Mouse (Mus musculus) midbrain, embryonic 15.5 days (tissue): ENCODE results near the gene Gprin1. TPM values are rescaled to one million over a fixed set of nuclear protein-coding genes. Genes with fewer than 3 reads are reported as not detected.

Experiments
- ATAC-seq: fragments of 200-750 bp; cut with Nextera tagmentation; replicated peaks from 2 replicates; pipeline ENCODE4 v1.8.0; 2017; ENCODE audit warnings: moderate TSS enrichment
- H3K27ac ChIP-seq: fragments of 300-500 bp; sonication (generic); 2 replicates; pipeline ENCODE4 v1.5.1; 2015; ENCODE audit warnings: mild to moderate bottlenecking, inconsistent platforms
- H3K27me3 ChIP-seq: fragments of 300-500 bp; sonication (generic); replicated peaks from 2 replicates; pipeline ENCODE4 v1.6.1; 2015; ENCODE audit warnings: inconsistent platforms
- H3K36me3 ChIP-seq: fragments of 300-500 bp; sonication (generic); replicated peaks from 2 replicates; pipeline ENCODE4 v1.6.1; 2015; ENCODE audit warnings: inconsistent platforms
- H3K4me1 ChIP-seq: fragments of 300-500 bp; sonication (generic); 2 replicates; pipeline ENCODE4 v1.6.1; 2015; ENCODE audit warnings: inconsistent platforms
- H3K4me2 ChIP-seq: fragments of 300-500 bp; sonication (generic); 2 replicates; pipeline ENCODE4 v1.6.1; 2015; ENCODE audit warnings: inconsistent platforms, mild to moderate bottlenecking, moderate library complexity
- H3K4me3 ChIP-seq: fragments of 300-500 bp; sonication (generic); 2 replicates; pipeline ENCODE4 v1.5.1; 2015; ENCODE audit warnings: mild to moderate bottlenecking, inconsistent platforms
- H3K9ac ChIP-seq: fragments of 300-500 bp; sonication (generic); 2 replicates; pipeline ENCODE4 v1.6.1; 2015; ENCODE audit warnings: mild to moderate bottlenecking, inconsistent platforms
- H3K9me3 ChIP-seq: fragments of 300-500 bp; sonication (generic); 2 replicates; pipeline ENCODE4 v1.6.1; 2016; ENCODE audit warnings: inconsistent platforms
- WGBS: fragments of 180-500 bp; shearing (Covaris S2); methylation state at CpG from one replicate; pipeline ENCODE4 v1.1.7; 2015; ENCODE audit warnings: mixed read lengths; 5-methylcytosine and 5-hydroxymethylcytosine counted together
- polyA plus RNA-seq: library from polyadenylated mRNA; unstranded; fragments of >200 nt; fragmentation: Nextera tagmentation; extraction: Ambion mirVana; gene quantifications from 2 replicates; pipeline ENCODE4 v1.2.1, GENCODE M21; 2015

Gprin1 gene
- polyA plus RNA-seq, 1 experiment from 2014 or later = 26.0 TPM

GRCm38 (mm10) chr13:54783698-54784097, 34.0 kb upstream of the Gprin1 start, which contains the start of gene Eif4e1b:
Gene Eif4e1b (plus strand): TSS chr13:54783998.
- ATAC-seq = no peak

GRCm38 (mm10) chr13:54783235-54783634, 33.6 kb upstream of the Gprin1 start:
- Histone ChIP-seq H3K4me3 (no peak overlapping the region), H3K9me3 (no peaks in the 10 kb centered on the region), H3K36me3 (no peaks in the 10 kb centered on the region), H3K4me2 (no peak overlapping the region), H3K9ac (no peak overlapping the region), H3K4me1 (no peaks in the 10 kb centered on the region), H3K27me3 (no peaks in the 10 kb centered on the region), H3K27ac (no peak overlapping the region)
- no peak for ATAC-seq
- 45% methylated on average over 2 of the region's 2 CpGs for WGBS

More at GRCm38 (mm10) chr13:54783698-54784097, 34.0 kb upstream of the Gprin1 start, which contains the start of gene Eif4e1b:
- Histone ChIP-seq H3K4me1 (no peaks in the 10 kb centered on the region), H3K27me3 (no peaks in the 10 kb centered on the region), H3K4me2 (no peak within 1 kb of the TSS), H3K36me3 (no peaks in the 10 kb centered on the region), H3K27ac (no peak within 1 kb of the TSS), H3K9me3 (no peaks in the 10 kb centered on the region), H3K4me3 (no peak within 1 kb of the TSS), H3K9ac (no peak within 1 kb of the TSS)
- WGBS = 85% methylated on average over 4 of the region's 4 CpGs

GRCm38 (mm10) chr13:54781086-54781485, 31.4 kb upstream of the Gprin1 start:
- H3K9ac ChIP-seq = no peak overlapping the region
- WGBS = 93% methylated on average over 3 of the region's 3 CpGs
- H3K9me3 ChIP-seq = no peaks in the 10 kb centered on the region
- H3K27ac ChIP-seq = no peak overlapping the region
- no peak overlapping the region for H3K4me3 ChIP-seq
- H3K4me1 ChIP-seq = no peaks in the 10 kb centered on the region
- ATAC-seq = no peak
- no peak overlapping the region for H3K4me2 ChIP-seq
- H3K27me3 ChIP-seq = no peaks in the 10 kb centered on the region
- H3K36me3 ChIP-seq = no peaks in the 10 kb centered on the region

- no peak overlapping the region for H3K27ac ChIP-seq
Measured at GRCm38 (mm10) chr13:54780592-54780991, 30.9 kb upstream of the Gprin1 start.

GRCm38 (mm10) chr13:54767012-54767411, 17.3 kb upstream of the Gprin1 start:
- no peak overlapping the region for H3K9ac ChIP-seq
- 0 out of 2 replicates have a peak overlapping the region, but pooled peaks have one; percentile 59 for H3K4me3 ChIP-seq
- H3K27ac ChIP-seq = peak overlapping the region; percentile 72
- peak overlapping the region; percentile 57 for H3K4me2 ChIP-seq
- 83% methylated on average over 4 of the region's 4 CpGs for WGBS
- peaks cover 27% of the 10 kb centered on the region for H3K27me3 ChIP-seq
- peaks cover 26% of the 10 kb centered on the region for H3K4me1 ChIP-seq
- no peak for ATAC-seq
- no peaks in the 10 kb centered on the region for H3K9me3 ChIP-seq
- H3K36me3 ChIP-seq = no peaks in the 10 kb centered on the region

More at GRCm38 (mm10) chr13:54780592-54780991, 30.9 kb upstream of the Gprin1 start:
- Histone ChIP-seq H3K9ac (no peak overlapping the region), H3K4me1 (no peaks in the 10 kb centered on the region), H3K27me3 (no peaks in the 10 kb centered on the region), H3K36me3 (no peaks in the 10 kb centered on the region), H3K9me3 (no peaks in the 10 kb centered on the region), H3K4me2 (no peak overlapping the region), H3K4me3 (no peak overlapping the region)
- 56% methylated on average over 3 of the region's 3 CpGs for WGBS
- no peak for ATAC-seq

- Histone ChIP-seq H3K27me3 (peaks cover 27% of the 10 kb centered on the region), H3K9ac (peak within 1 kb of the TSS; percentile 67), H3K36me3 (no peaks in the 10 kb centered on the region), H3K4me2 (peak within 1 kb of the TSS; percentile 57), H3K9me3 (no peaks in the 10 kb centered on the region), H3K4me3 (peak within 1 kb of the TSS; percentile 59), H3K27ac (peak within 1 kb of the TSS; percentile 72), H3K4me1 (peaks cover 26% of the 10 kb centered on the region)
- WGBS = 1% methylated on average over 35 of the region's 35 CpGs
- peak; percentile 85 for ATAC-seq
Measured at GRCm38 (mm10) chr13:54766192-54766768, 16.6 kb upstream of the Gprin1 start, which contains the start of gene Sncb. Gene Sncb (minus strand): TSS chr13:54766595.

GRCm38 (mm10) chr13:54765281-54766191, 15.9 kb upstream of the Gprin1 start:
- H3K4me3 ChIP-seq = peak overlapping the region; percentile 59
- H3K4me1 ChIP-seq = peaks cover 26% of the 10 kb centered on the region
- H3K36me3 ChIP-seq = no peaks in the 10 kb centered on the region
- H3K27me3 ChIP-seq = peaks cover 27% of the 10 kb centered on the region
- ATAC-seq = peak; percentile 69
- H3K27ac ChIP-seq = peak overlapping the region; percentile 72
- WGBS = 5% methylated on average over 43 of the region's 44 CpGs
- peak overlapping the region; percentile 67 for H3K9ac ChIP-seq
- H3K4me2 ChIP-seq = peak overlapping the region; percentile 57
- no peaks in the 10 kb centered on the region for H3K9me3 ChIP-seq

GRCm38 (mm10) chr13:54760906-54761305, 11.2 kb upstream of the Gprin1 start:
- no peak overlapping the region for H3K4me3 ChIP-seq
- 69% methylated on average over 7 of the region's 7 CpGs for WGBS
- no peaks in the 10 kb centered on the region for H3K36me3 ChIP-seq
- H3K4me2 ChIP-seq = no peak overlapping the region
- no peak for ATAC-seq
- no peak overlapping the region for H3K27ac ChIP-seq
- H3K9me3 ChIP-seq = no peaks in the 10 kb centered on the region
- H3K27me3 ChIP-seq = peaks cover 27% of the 10 kb centered on the region
- peaks cover 50% of the 10 kb centered on the region for H3K4me1 ChIP-seq
- no peak overlapping the region for H3K9ac ChIP-seq

GRCm38 (mm10) chr13:54760164-54760795, 10.6 kb upstream of the Gprin1 start:
- Histone ChIP-seq H3K9ac (no peak overlapping the region), H3K9me3 (no peaks in the 10 kb centered on the region), H3K4me3 (no peak overlapping the region), H3K27ac (no peak overlapping the region), H3K4me1 (peaks cover 50% of the 10 kb centered on the region), H3K36me3 (no peaks in the 10 kb centered on the region), H3K4me2 (no peak overlapping the region), H3K27me3 (peaks cover 23% of the 10 kb centered on the region)
- 65% methylated on average over 8 of the region's 8 CpGs for WGBS
- no peak for ATAC-seq

- Histone ChIP-seq H3K4me2 (peak overlapping the region; percentile 89), H3K4me3 (no peak overlapping the region; the same call in 1 of the 2 replicates), H3K9me3 (no peaks in the 10 kb centered on the region), H3K9ac (no peak overlapping the region; the same call in 1 of the 2 replicates), H3K27me3 (peaks cover 17% of the 10 kb centered on the region), H3K27ac (no peak overlapping the region), H3K4me1 (peaks cover 52% of the 10 kb centered on the region), H3K36me3 (no peaks in the 10 kb centered on the region)
- WGBS = 4% methylated on average over 7 of the region's 7 CpGs
- no peak for ATAC-seq
Measured at GRCm38 (mm10) chr13:54759496-54759895, 9.8 kb upstream of the Gprin1 start.

GRCm38 (mm10) chr13:54758756-54759470, 9.2 kb upstream of the Gprin1 start:
- Histone ChIP-seq H3K27me3 (peaks cover 12% of the 10 kb centered on the region), H3K4me3 (peak overlapping the region; percentile 47), H3K27ac (peak overlapping the region; percentile 95), H3K4me2 (peak overlapping the region; percentile 89), H3K36me3 (no peaks in the 10 kb centered on the region), H3K4me1 (peaks cover 55% of the 10 kb centered on the region), H3K9me3 (no peaks in the 10 kb centered on the region), H3K9ac (peak overlapping the region; percentile 53)
- peak; percentile 18; the same call in 1 of the 2 replicates for ATAC-seq
- WGBS = under 1% methylated on average over 29 of the region's 29 CpGs
